Mouse (Mus musculus): ENCODE data around the gene Tomt.

Tomt gene

GRCm38 (mm10) chr7:101852846-101853245, 53.3 kb downstream of the Tomt start:
- no peak for DNase-seq

DNA sequence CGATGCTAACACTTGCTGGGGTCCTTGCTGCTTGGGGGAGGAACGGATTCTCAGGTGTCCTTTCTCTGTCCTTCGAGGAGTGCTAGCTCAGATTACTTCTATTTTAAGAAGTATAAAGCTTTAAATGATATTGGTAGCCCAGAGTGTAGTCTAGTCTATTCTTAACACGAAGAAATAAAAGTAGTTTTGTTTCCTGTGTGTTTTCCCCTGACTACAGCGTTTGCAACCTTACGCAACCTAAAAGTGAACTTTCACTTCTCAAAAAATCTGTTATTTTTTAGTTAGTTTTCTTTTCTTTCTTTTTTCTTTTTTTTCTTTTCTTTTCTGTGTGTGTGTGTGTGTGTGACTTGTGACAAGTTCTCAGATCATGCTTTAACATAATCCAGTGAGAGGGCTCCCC, 54.5 kb downstream of the Tomt start:
- DNase-seq: no peak
